Mouse (Mus musculus): Measurements from ENCODE around the gene Lrrc71. TPM values are rescaled to one million over a fixed set of nuclear protein-coding genes. Genes with fewer than 3 reads are reported as not detected.

Gene Lrrc71
- polyA plus RNA-seq, 1 experiment from 2014 or later = 0.52 TPM

DNA sequence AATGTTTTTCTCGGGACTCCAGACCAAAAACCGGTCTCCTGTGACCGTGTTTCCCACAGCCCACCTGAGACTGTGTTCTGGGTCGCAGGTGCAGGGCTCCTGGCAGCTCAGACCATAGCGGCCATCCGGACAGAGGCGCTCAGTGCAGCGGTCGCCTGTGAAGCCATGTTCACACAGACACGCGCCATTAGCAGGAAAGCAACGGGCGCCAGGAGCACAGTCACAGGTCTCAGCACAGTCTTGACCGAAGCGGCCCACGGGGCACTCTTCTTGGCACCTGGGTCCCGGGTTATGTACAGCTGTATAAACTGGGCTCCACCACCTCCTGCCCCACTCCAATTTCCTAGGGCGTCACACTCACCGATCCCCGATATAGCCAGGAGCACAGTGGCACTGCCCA, 8.1 kb upstream of the Lrrc71 start:
- Histone ChIP-seq H3K9ac (replicated peaks; ENCODE audit: low read depth, low read length) (peak overlapping the region; percentile 44; the same call in 1 of the 2 replicates), H3K4me2 (ENCODE audit: low read depth, low read length) (peak overlapping the region; percentile 52), H3K27me3 (ENCODE audit: control insufficient read depth, insufficient read depth, low read length) (0 out of 2 replicates have a peak, but pooled peaks cover 3% of the 10 kb centered on the region), H3K4me1 (ENCODE audit: control insufficient read depth, insufficient read depth, low read length) (0 out of 2 replicates have a peak, but pooled peaks cover 2% of the 10 kb centered on the region), H3K4me3 (ENCODE audit: low read depth, low read length) (peak overlapping the region; percentile 17; the same call in 1 of the 2 replicates), H3K9me3 (ENCODE audit: control insufficient read depth, low read length) (no peaks in the 10 kb centered on the region), H3K36me3 (ENCODE audit: control insufficient read depth, insufficient read depth, low read length) (no peaks in the 10 kb centered on the region), H3K27ac (ENCODE audit: low read depth, low read length) (no peak overlapping the region)
- ATAC-seq (ENCODE audit: low read depth) = peak; percentile 26; the same call in 1 of the 2 replicates
- 40% methylated on average over 20 of the region's 20 CpGs for WGBS

DNA sequence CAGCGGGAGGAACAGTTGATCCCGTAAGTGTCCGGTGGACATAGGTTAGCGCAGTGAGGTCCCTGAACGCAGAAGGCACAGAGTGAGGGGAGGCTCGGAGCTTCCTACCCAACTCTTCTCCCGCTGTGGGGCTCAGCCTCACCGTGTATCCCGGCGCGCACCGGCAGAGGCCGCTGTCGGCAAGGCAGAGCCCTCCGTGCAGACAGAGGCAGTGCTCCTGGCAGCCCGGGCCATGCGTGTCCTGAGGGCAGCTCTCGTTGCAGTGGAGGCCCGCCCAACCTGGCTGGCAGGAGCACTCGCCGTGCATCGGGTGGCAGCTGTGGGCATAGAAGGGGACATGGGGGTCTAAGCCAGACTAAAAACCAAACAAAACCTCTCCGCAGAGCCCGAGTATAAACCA, 7.5 kb upstream of the Lrrc71 start:
- no peaks in the 10 kb centered on the region for H3K9me3 ChIP-seq (ENCODE audit: control insufficient read depth, low read length)
- H3K4me1 ChIP-seq (ENCODE audit: control insufficient read depth, insufficient read depth, low read length) = 0 out of 2 replicates have a peak, but pooled peaks cover 2% of the 10 kb centered on the region
- peak; percentile 94 for ATAC-seq (ENCODE audit: low read depth)
- peak overlapping the region; percentile 52 for H3K4me2 ChIP-seq (ENCODE audit: low read depth, low read length)
- no peaks in the 10 kb centered on the region for H3K36me3 ChIP-seq (ENCODE audit: control insufficient read depth, insufficient read depth, low read length)
- peak overlapping the region; percentile 44; the same call in 1 of the 2 replicates for H3K9ac ChIP-seq (replicated peaks; ENCODE audit: low read depth, low read length)
- 0 out of 2 replicates have a peak, but pooled peaks cover 3% of the 10 kb centered on the region for H3K27me3 ChIP-seq (ENCODE audit: control insufficient read depth, insufficient read depth, low read length)
- 2% methylated on average over 24 of the region's 24 CpGs for WGBS
- no peak overlapping the region for H3K27ac ChIP-seq (ENCODE audit: low read depth, low read length)
- H3K4me3 ChIP-seq (ENCODE audit: low read depth, low read length) = peak overlapping the region; percentile 17; the same call in 1 of the 2 replicates

DNA sequence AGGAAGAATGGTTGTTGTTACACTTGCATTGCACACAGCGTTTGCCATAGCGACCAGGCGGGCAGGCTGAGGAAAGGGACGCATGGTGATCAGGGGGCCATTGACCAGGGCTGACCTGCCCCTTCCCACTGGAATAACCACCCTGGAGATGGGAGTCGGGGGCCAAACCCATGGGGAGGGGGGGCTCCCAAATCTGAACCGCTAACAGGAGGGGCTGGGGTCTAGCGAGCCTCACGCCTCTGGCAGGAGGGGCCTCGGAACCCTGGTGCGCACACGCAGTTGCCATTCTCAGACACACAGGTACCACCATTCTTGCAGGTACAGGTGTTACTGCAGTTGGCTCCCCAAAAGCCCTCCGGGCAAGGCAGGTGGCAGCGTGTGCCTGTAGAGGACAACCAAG, 5.4 kb upstream of the Lrrc71 start:
- Histone ChIP-seq H3K27me3 (ENCODE audit: control insufficient read depth, insufficient read depth, low read length) (0 out of 2 replicates have a peak, but pooled peaks cover 3% of the 10 kb centered on the region), H3K4me2 (ENCODE audit: low read depth, low read length) (no peak overlapping the region), H3K4me3 (ENCODE audit: low read depth, low read length) (no peak overlapping the region), H3K4me1 (ENCODE audit: control insufficient read depth, insufficient read depth, low read length) (0 out of 2 replicates have a peak, but pooled peaks cover 2% of the 10 kb centered on the region), H3K9ac (replicated peaks; ENCODE audit: low read depth, low read length) (no peak overlapping the region), H3K27ac (ENCODE audit: low read depth, low read length) (no peak overlapping the region), H3K9me3 (ENCODE audit: control insufficient read depth, low read length) (no peaks in the 10 kb centered on the region), H3K36me3 (ENCODE audit: control insufficient read depth, insufficient read depth, low read length) (no peaks in the 10 kb centered on the region)
- ATAC-seq (ENCODE audit: low read depth) = no peak
- WGBS = 84% methylated on average over 13 of the region's 13 CpGs

DNA sequence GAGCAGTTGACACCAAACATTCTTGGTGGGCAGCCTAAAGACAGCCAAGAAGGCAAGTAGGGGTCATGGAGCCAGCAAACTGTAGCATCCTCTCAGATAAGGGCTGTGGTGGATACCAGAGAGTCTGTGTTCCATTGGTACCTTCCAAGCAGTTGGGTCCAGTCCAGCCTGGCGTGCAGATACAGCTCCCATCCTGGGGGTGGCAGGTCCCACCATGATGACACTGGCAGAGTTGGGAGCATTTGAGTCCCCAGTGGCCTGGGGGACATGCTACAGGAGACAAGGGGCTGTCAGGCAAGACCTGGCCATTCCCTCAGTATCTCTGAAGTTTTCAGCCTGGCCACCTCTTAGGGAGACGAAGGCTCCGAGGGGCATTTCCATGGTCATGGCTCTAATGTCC, 4.1 kb upstream of the Lrrc71 start:
- Histone ChIP-seq H3K9ac (replicated peaks; ENCODE audit: low read depth, low read length) (no peak overlapping the region), H3K4me1 (ENCODE audit: control insufficient read depth, insufficient read depth, low read length) (0 out of 2 replicates have a peak, but pooled peaks cover 2% of the 10 kb centered on the region), H3K36me3 (ENCODE audit: control insufficient read depth, insufficient read depth, low read length) (no peaks in the 10 kb centered on the region), H3K27me3 (ENCODE audit: control insufficient read depth, insufficient read depth, low read length) (0 out of 2 replicates have a peak, but pooled peaks cover 3% of the 10 kb centered on the region), H3K9me3 (ENCODE audit: control insufficient read depth, low read length) (no peaks in the 10 kb centered on the region), H3K27ac (ENCODE audit: low read depth, low read length) (no peak overlapping the region), H3K4me3 (ENCODE audit: low read depth, low read length) (no peak overlapping the region), H3K4me2 (ENCODE audit: low read depth, low read length) (no peak overlapping the region)
- WGBS = 94% methylated on average over 3 of the region's 3 CpGs
- no peak for ATAC-seq (ENCODE audit: low read depth)

DNA sequence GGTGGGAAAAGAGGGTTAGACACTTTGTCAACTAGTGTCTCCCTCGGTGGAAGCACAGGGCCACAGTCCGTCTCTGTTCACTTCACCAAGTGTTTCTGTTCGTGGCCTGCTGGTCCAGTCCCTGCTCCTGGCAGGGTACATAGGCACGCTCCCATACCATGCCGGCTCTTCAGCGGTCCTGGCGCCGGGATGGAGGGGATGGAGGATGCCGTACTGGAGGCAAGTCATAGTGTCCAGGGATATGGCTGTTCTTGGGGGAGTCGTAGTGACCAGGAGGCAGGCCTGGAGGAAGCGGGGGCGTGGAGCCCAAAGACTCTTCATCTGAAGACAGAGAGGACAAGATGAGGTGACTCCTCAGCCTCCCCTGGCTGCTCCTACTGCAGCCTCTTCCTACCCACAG, 1.6 kb upstream of the Lrrc71 start:
- Histone ChIP-seq H3K36me3 (ENCODE audit: control insufficient read depth, insufficient read depth, low read length) (no peaks in the 10 kb centered on the region), H3K4me3 (ENCODE audit: low read depth, low read length) (no peak overlapping the region), H3K27me3 (ENCODE audit: control insufficient read depth, insufficient read depth, low read length) (0 out of 2 replicates have a peak, but pooled peaks cover 3% of the 10 kb centered on the region), H3K27ac (ENCODE audit: low read depth, low read length) (no peak overlapping the region), H3K9me3 (ENCODE audit: control insufficient read depth, low read length) (no peaks in the 10 kb centered on the region), H3K4me1 (ENCODE audit: control insufficient read depth, insufficient read depth, low read length) (0 out of 2 replicates have a peak, but pooled peaks cover 2% of the 10 kb centered on the region), H3K9ac (replicated peaks; ENCODE audit: low read depth, low read length) (no peak overlapping the region), H3K4me2 (ENCODE audit: low read depth, low read length) (no peak overlapping the region)
- ATAC-seq (ENCODE audit: low read depth) = no peak
- 90% methylated on average over 12 of the region's 12 CpGs for WGBS

DNA sequence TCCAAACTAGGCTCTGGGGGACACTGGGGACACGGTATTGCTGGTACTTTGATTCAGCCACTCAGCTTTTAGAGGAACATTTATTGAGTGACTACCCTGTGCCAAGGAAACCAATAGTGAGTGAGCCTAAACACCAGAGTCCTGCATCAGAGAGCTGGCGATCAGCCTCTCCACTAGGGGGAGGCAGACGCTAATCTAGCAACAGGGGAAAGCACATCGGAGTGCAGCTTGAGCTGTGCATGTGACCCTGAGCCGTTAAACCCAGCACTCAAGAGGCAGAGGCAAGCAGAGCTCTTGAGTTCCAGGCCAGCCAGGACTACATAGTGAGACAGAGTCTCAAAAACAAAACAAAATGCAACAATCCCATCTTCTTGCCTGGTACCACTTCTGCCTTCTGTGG, 611 bp upstream of the Lrrc71 start:
- Histone ChIP-seq H3K27ac (ENCODE audit: low read depth, low read length) (no peak overlapping the region), H3K9ac (replicated peaks; ENCODE audit: low read depth, low read length) (no peak overlapping the region), H3K27me3 (ENCODE audit: control insufficient read depth, insufficient read depth, low read length) (no peaks in the 10 kb centered on the region), H3K36me3 (ENCODE audit: control insufficient read depth, insufficient read depth, low read length) (no peaks in the 10 kb centered on the region), H3K4me2 (ENCODE audit: low read depth, low read length) (no peak overlapping the region), H3K4me3 (ENCODE audit: low read depth, low read length) (no peak overlapping the region), H3K4me1 (ENCODE audit: control insufficient read depth, insufficient read depth, low read length) (0 out of 2 replicates have a peak, but pooled peaks cover 2% of the 10 kb centered on the region), H3K9me3 (ENCODE audit: control insufficient read depth, low read length) (no peaks in the 10 kb centered on the region)
- no peak for ATAC-seq (ENCODE audit: low read depth)
- WGBS = 14% methylated on average over 5 of the region's 5 CpGs

DNA sequence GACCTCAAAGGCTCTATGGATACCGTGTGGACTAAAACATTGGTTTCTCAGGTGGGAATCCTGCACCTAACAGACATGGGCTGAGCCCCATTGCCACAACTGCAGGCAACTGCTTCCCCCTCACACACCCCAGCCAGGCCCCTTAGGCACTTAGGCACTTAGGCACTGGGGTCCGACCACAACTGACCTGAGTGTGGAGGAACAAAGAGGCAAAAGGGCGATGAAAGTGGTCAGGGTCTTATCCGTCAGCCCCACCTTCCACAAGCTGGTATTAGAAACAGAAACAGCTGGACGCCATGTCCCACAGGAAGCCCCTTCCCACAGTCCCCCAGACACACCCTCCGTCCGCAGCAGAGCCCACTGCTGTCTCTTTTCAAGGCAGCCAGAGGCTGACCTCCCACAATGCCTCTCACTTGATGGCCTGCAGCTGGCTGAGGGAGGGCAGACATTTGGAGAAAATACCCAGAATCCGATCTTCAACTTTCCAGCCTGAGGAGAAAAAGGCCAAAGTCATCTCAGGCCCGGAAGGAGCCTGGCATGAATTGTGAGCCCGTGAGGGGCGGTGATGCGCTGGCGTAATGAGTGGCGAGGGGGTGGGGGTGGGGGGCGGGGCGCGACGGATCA, 3.3 kb downstream of the Lrrc71 start:
- no peak overlapping the region for H3K4me3 ChIP-seq (ENCODE audit: low read depth, low read length)

DNA sequence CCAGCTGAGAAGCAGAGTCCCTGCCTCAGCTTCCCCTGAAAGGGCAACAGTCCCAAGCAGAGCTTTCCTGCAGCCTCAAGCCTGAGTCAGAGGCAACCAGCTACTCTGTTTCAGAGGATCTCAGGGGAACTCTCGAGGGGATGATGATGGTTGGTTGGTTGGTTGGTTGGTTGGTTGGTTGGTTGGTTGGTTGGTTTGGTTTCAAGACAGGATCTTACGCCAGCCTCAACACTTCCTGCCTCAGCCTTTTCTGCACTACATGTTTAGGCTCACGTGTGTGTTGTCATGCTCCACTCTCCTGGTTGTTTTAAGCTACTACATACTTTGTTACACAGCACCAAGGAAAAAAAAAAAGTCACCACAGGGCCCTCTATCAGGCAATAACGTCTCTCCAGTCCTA, 4.5 kb downstream of the Lrrc71 start:
- Histone ChIP-seq H3K4me2 (ENCODE audit: low read depth, low read length) (no peak overlapping the region), H3K27me3 (ENCODE audit: control insufficient read depth, insufficient read depth, low read length) (no peaks in the 10 kb centered on the region), H3K27ac (ENCODE audit: low read depth, low read length) (no peak overlapping the region), H3K9ac (replicated peaks; ENCODE audit: low read depth, low read length) (no peak overlapping the region), H3K4me1 (ENCODE audit: control insufficient read depth, insufficient read depth, low read length) (0 out of 2 replicates have a peak, but pooled peaks cover 2% of the 10 kb centered on the region), H3K9me3 (ENCODE audit: control insufficient read depth, low read length) (no peaks in the 10 kb centered on the region), H3K4me3 (ENCODE audit: low read depth, low read length) (no peak overlapping the region), H3K36me3 (ENCODE audit: control insufficient read depth, insufficient read depth, low read length) (peaks cover 7% of the 10 kb centered on the region; the same call in 1 of the 2 replicates)
- WGBS = 84% methylated on average over 4 of the region's 4 CpGs
- ATAC-seq (ENCODE audit: low read depth) = no peak

More for the DNA sequence above, 3.3 kb downstream of the Lrrc71 start:
- Histone ChIP-seq H3K4me1 (ENCODE audit: control insufficient read depth, insufficient read depth, low read length) (0 out of 2 replicates have a peak, but pooled peaks cover 2% of the 10 kb centered on the region), H3K9ac (replicated peaks; ENCODE audit: low read depth, low read length) (0 out of 2 replicates have a peak overlapping the region, but pooled peaks have one; percentile 18), H3K27ac (ENCODE audit: low read depth, low read length) (no peak overlapping the region), H3K36me3 (ENCODE audit: control insufficient read depth, insufficient read depth, low read length) (no peaks in the 10 kb centered on the region), H3K27me3 (ENCODE audit: control insufficient read depth, insufficient read depth, low read length) (no peaks in the 10 kb centered on the region), H3K9me3 (ENCODE audit: control insufficient read depth, low read length) (no peaks in the 10 kb centered on the region), H3K4me2 (ENCODE audit: low read depth, low read length) (peak overlapping the region; percentile 16; the same call in 1 of the 2 replicates)
- WGBS = 22% methylated on average over 18 of the region's 18 CpGs
- peak; percentile 41; the same call in 1 of the 2 replicates for ATAC-seq (ENCODE audit: low read depth)

DNA sequence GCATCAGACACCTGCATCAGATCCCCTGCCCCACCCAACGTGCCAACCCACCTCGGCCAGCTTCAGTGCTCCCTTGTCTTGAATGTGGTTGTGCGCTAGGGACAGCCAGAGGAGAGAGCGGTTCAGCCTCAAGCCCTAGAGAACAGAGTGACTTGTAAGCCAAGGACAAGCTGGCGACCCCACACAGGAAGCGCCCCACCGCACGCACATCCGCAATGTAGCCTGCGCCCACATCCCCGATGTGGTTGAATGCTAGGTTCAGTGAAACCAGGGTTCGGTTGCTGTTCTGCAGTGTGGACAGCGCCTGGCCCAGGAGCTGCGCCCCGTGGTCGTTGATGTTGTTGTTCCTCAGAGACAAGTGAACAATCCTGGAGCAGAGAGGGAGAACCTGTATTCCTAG, 5.7 kb downstream of the Lrrc71 start:
- H3K36me3 ChIP-seq (ENCODE audit: control insufficient read depth, insufficient read depth, low read length) = peaks cover 13% of the 10 kb centered on the region; the same call in 1 of the 2 replicates
- 93% methylated on average over 16 of the region's 16 CpGs for WGBS
- no peaks in the 10 kb centered on the region for H3K9me3 ChIP-seq (ENCODE audit: control insufficient read depth, low read length)
- no peak overlapping the region for H3K9ac ChIP-seq (replicated peaks; ENCODE audit: low read depth, low read length)
- no peaks in the 10 kb centered on the region for H3K27me3 ChIP-seq (ENCODE audit: control insufficient read depth, insufficient read depth, low read length)
- H3K4me1 ChIP-seq (ENCODE audit: control insufficient read depth, insufficient read depth, low read length) = 0 out of 2 replicates have a peak, but pooled peaks cover 2% of the 10 kb centered on the region
- no peak overlapping the region for H3K27ac ChIP-seq (ENCODE audit: low read depth, low read length)
- no peak overlapping the region for H3K4me3 ChIP-seq (ENCODE audit: low read depth, low read length)
- no peak for ATAC-seq (ENCODE audit: low read depth)
- no peak overlapping the region for H3K4me2 ChIP-seq (ENCODE audit: low read depth, low read length)
